Mouse (Mus musculus): ENCODE measurements around the gene Capzb. TPM values are rescaled to one million over a fixed set of nuclear protein-coding genes. Genes with fewer than 3 reads are reported as not detected.

Gene Capzb
- total and polyA plus RNA-seq, 3 experiments, result 86.4 to 388 (median 160) TPM

DNA sequence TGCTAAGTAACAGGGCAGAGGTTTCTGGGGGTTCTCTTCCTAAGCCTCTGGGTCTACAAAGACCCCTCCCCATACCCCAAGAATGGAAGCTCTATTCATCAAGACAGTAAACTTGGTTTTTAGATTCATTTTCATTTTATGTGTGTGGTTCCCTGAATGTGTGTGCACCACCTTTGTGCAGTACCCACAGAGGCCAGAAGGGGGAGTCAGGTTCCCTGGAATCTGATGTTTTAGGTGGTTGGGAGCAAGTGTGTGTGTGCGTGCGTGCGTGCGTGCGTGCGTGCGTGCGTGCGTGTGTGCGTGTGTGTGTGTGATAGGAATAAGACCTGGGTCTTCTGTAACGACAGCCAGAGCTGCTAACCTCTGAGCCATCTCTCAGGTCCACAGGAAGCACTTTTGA, 47.5 kb upstream of the Capzb start:
- in situ Hi-C loops (cut with MboI; ENCODE audit: low pct_ligation_motif_present, low pct_unique_long_range_greater_than_20kb, low sequenced_read_pairs), result no loop called here
- DNase-seq (ENCODE audit: extremely low read depth), result peak; percentile 27
- TF ChIP-seq MAFK (IDR thresholded peaks at IDR 0.05; ENCODE audit: insufficient replicate concordance, low read length) (no peak), CTCF (conservative IDR thresholded peaks at IDR 0.05 in 1 of 2, IDR thresholded peaks at IDR 0.05 in 1 of 2; ENCODE audit: low read depth in 2 of 2, low read length in 2 of 2) (peak in 1 of 2 experiments; percentile 61; a peak in 2 of 4 replicates), RAD21 (IDR thresholded peaks at IDR 0.05; ENCODE audit: low read depth, low read length) (peak; percentile 37), MEF2A (IDR thresholded peaks at IDR 0.05; ENCODE audit: borderline replicate concordance, low read depth, low read length) (no peak), SMC3 (IDR thresholded peaks at IDR 0.05; ENCODE audit: low read depth, low read length) (peak; percentile 45)

DNA sequence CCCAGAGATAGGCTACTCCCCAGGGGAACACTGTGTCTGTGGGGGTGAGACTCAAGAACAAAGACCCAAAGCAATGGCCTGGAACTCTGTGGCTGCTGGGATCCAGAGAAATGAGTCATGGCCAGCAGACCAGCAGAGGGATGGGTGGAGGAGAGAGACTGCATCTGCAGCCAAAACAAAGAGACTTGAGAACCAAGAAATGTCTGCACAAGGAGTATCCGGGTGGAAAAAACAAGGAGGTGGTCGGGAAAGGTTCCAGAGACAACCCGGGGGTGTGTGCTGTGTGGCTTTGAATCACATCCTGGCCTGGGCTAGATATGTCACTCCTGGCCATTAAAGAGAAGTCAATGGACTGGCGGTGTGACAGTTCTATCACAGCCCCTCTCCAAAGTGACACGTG, 45.9 kb upstream of the Capzb start:
- Histone ChIP-seq H3K79me2 (replicated peaks; ENCODE audit: control insufficient read depth, extremely low read depth, insufficient read depth, poor library complexity, severe bottlenecking) (no peaks in the 10 kb centered on the region), H3K36me3 (replicated peaks in 1 of 2; ENCODE audit: control insufficient read depth in 1 of 2, insufficient read depth in 1 of 2, low read length in 1 of 2) (no peaks in the 10 kb centered on the region), H3K4me2 (ENCODE audit: insufficient read depth, low read depth, poor library complexity, severe bottlenecking) (no peak overlapping the region), H3K4me1 (ENCODE audit: control insufficient read depth in 1 of 2, insufficient read depth in 2 of 2) (no peaks in the 10 kb centered on the region), H3K27me3 (replicated peaks) (peaks cover 13% of the 10 kb centered on the region), H3K9ac (ENCODE audit: insufficient read depth, low read depth) (no peak overlapping the region), H3K27ac (ENCODE audit: insufficient read depth, low read depth) (no peak overlapping the region), H3K4me3 (replicated peaks in 1 of 3; ENCODE audit: low read depth in 2 of 3, low read length in 2 of 3, poor library complexity in 1 of 3) (no peak overlapping the region), H3K9me3 (replicated peaks; ENCODE audit: low read length) (peaks cover 28% of the 10 kb centered on the region)
- dilution Hi-C loops (cut with MboI; ENCODE audit: extremely low pct_ligation_motif_present, extremely low pct_unique_long_range_greater_than_20kb, low sequenced_read_pairs) (no loop called here), in situ Hi-C loops (cut with MboI; ENCODE audit: low pct_ligation_motif_present, low pct_unique_long_range_greater_than_20kb, low sequenced_read_pairs) (no loop called here)
- DNase-seq (ENCODE audit: extremely low read depth), result no peak
- TF ChIP-seq CTCF (conservative IDR thresholded peaks at IDR 0.05 in 1 of 2, IDR thresholded peaks at IDR 0.05 in 1 of 2; ENCODE audit: low read depth in 2 of 2, low read length in 2 of 2) (no peak), EP300 (IDR thresholded peaks at IDR 0.05; ENCODE audit: low read length) (no peak), MXI1 (IDR thresholded peaks at IDR 0.05; ENCODE audit: low read depth, low read length) (no peak), SIN3A (IDR thresholded peaks at IDR 0.05; ENCODE audit: low read length) (no peak), ZMIZ1 (IDR thresholded peaks at IDR 0.05; ENCODE audit: low read depth, low read length) (no peak), TCF12 (IDR thresholded peaks at IDR 0.05; ENCODE audit: low read depth, low read length) (no peak), MYC (IDR thresholded peaks at IDR 0.05; ENCODE audit: low read depth, low read length) (no peak), ZKSCAN1 (IDR thresholded peaks at IDR 0.05; ENCODE audit: borderline replicate concordance, low read depth, low read length) (no peak), ETS1 (conservative IDR thresholded peaks at IDR 0.05; ENCODE audit: low read depth, low read length) (no peak), ELF1 (IDR thresholded peaks at IDR 0.05; ENCODE audit: low read depth, low read length) (no peak), RCOR1 (conservative IDR thresholded peaks at IDR 0.05; ENCODE audit: low read depth, low read length) (no peak), MAX (IDR thresholded peaks at IDR 0.05; ENCODE audit: low read length) (no peak), MAZ (IDR thresholded peaks at IDR 0.05; ENCODE audit: low read depth, low read length) (no peak), USF2 (conservative IDR thresholded peaks at IDR 0.05; ENCODE audit: low read depth, low read length) (no peak), E2F4 (IDR thresholded peaks at IDR 0.05; ENCODE audit: insufficient replicate concordance, low read depth, low read length) (no peak), NRF1 (IDR thresholded peaks at IDR 0.05; ENCODE audit: low read depth, low read length) (no peak), NELFE (IDR thresholded peaks at IDR 0.05; ENCODE audit: low read depth, low read length) (no peak), CHD2 (IDR thresholded peaks at IDR 0.05; ENCODE audit: low read length) (no peak)

More for the DNA sequence above, 47.5 kb upstream of the Capzb start:
- no peak overlapping the region for H3K27ac ChIP-seq (ENCODE audit: insufficient read depth, low read depth)
- H3K4me1 ChIP-seq (ENCODE audit: control insufficient read depth in 1 of 2, insufficient read depth in 2 of 2), result no peaks in the 10 kb centered on the region
- dilution Hi-C loops (cut with MboI; ENCODE audit: extremely low pct_ligation_motif_present, extremely low pct_unique_long_range_greater_than_20kb, low sequenced_read_pairs), result no loop called here
- H3K79me2 ChIP-seq (replicated peaks; ENCODE audit: control insufficient read depth, extremely low read depth, insufficient read depth, poor library complexity, severe bottlenecking), result no peaks in the 10 kb centered on the region
- no peak overlapping the region for H3K9ac ChIP-seq (ENCODE audit: insufficient read depth, low read depth)
- H3K4me2 ChIP-seq (ENCODE audit: insufficient read depth, low read depth, poor library complexity, severe bottlenecking), result no peak overlapping the region
- no peaks in the 10 kb centered on the region for H3K36me3 ChIP-seq (replicated peaks in 1 of 2; ENCODE audit: control insufficient read depth in 1 of 2, insufficient read depth in 1 of 2, low read length in 1 of 2)
- H3K4me3 ChIP-seq (replicated peaks in 1 of 3; ENCODE audit: low read depth in 2 of 3, low read length in 2 of 3, poor library complexity in 1 of 3), result no peak overlapping the region
- peaks cover 19% of the 10 kb centered on the region for H3K9me3 ChIP-seq (replicated peaks; ENCODE audit: low read length)
- peaks cover 13% of the 10 kb centered on the region for H3K27me3 ChIP-seq (replicated peaks)
